Mouse (Mus musculus): ENCODE data around the gene Gys1. TPM values are rescaled to one million over a fixed set of nuclear protein-coding genes. Genes with fewer than 3 reads are reported as not detected.
A peak's percentile ranks its signal among the peaks of the same experiment; 100 is the strongest.
"Not testable (repeated sequence)": the region's sequence is repeated elsewhere in the genome, so short reads cannot be mapped to it uniquely, and the experiment has no call there.

Gene Gys1
- total RNA-seq, 4 experiments from 2014 or later = 106 to 122 (median 112) TPM

DNA sequence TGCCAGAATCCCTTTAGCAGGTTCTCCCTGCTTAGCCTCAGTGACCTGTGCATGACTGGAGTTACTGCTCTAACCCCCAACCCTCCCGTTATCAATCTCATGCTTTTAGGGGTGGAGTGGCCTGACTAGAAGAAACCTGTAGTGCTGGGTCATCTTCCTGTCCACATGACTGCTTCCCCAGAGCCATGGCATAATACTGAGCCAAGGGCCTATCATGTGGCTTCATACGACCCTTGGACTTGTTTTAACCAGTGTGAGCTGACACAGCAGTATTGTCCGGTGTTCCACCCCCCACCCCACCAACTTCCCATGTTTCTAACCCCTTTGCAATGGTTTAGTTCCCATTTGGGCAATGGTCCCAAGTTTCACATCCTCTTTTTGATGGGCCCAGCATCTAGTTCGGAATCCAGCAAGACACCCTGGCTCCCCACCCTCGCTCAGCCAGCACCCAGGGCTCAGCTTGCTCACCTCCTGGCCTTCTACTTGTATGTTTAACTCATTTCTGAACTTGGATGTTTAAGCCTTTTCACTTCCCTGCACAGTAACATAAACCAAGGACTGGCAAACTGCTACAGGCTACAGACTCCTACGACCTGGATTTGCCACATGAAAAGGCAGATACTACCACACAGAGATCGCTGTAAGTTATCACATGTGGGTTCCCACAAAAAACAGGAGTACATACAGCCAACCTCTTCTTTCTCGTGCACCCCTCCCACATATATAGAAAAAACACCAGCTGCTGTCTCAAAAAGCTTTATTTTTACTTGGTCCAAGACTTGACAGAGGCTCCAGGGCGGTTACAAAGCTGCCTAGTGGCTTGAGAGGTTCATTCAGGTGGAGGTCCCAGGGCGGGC lies 22.8 kb downstream of the Gys1 start:
- DNase-seq (ENCODE audit: low spot score) = peak; percentile 55

- DNase-seq (ENCODE audit: low spot score) = peak; percentile 84
Observed at GRCm38 (mm10) chr7:45458748-45459563, 24.3 kb downstream of the Gys1 start.

GRCm38 (mm10) chr7:45459564-45460140 lies 25.0 kb downstream of the Gys1 start, which contains the start of gene Ftl1:
Gene Ftl1 (minus strand): TSS chr7:45459884.
- peak; percentile 98 for DNase-seq (ENCODE audit: low spot score)

GRCm38 (mm10) chr7:45460377-45460776 lies 25.7 kb downstream of the Gys1 start:
- DNase-seq (ENCODE audit: low spot score) = no peak

GRCm38 (mm10) chr7:45460860-45461314 lies 26.2 kb downstream of the Gys1 start:
- DNase-seq (ENCODE audit: low spot score) = peak; percentile 68

DNA sequence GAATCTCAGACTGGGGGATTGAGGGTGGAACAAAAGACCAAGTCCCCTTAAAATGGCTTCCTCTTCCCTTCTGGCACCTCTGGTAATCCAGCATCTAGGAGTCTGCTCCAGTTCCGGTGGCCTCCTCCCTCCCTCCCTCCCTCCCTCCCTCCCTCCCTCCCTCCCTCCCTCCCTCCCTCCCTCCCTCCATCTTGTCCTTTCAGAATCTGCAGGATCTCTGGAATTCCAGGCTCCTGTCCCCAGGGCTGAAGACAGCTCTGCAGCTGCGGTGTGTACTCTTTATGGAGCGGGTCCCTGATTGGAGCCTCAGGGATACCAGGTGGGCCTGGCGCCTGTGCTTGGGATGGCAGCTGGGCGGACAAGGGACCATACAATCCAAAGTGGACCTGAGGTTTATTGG lies 26.7 kb downstream of the Gys1 start:
- DNase-seq (ENCODE audit: low spot score) = no peak

DNA sequence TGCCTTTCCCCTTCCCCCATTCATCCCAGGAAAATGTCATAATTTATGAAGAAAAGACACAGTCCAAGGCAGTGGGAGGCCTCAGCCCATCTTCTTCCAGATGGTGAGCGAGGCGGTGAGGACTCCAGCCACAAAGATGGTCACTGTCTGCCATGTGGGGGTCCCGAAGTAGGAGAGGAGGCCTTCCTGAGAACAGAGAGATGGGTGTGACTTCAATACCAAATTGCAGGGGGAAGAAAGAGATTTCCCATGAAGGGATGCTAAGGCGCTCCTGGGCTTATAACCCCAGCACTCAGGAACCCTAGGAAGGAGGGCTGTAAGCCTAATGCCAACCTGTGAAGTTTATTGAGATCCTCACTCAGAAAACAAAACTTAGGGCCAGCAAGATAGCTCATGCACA lies 27.1 kb downstream of the Gys1 start:
- no peak for DNase-seq (ENCODE audit: low spot score)

GRCm38 (mm10) chr7:45462325-45462724 lies 27.7 kb downstream of the Gys1 start:
- no peak for DNase-seq (ENCODE audit: low spot score)

- not testable (repeated sequence) for DNase-seq (ENCODE audit: low spot score)
Observed at GRCm38 (mm10) chr7:45462868-45463267, 28.2 kb downstream of the Gys1 start.

DNA sequence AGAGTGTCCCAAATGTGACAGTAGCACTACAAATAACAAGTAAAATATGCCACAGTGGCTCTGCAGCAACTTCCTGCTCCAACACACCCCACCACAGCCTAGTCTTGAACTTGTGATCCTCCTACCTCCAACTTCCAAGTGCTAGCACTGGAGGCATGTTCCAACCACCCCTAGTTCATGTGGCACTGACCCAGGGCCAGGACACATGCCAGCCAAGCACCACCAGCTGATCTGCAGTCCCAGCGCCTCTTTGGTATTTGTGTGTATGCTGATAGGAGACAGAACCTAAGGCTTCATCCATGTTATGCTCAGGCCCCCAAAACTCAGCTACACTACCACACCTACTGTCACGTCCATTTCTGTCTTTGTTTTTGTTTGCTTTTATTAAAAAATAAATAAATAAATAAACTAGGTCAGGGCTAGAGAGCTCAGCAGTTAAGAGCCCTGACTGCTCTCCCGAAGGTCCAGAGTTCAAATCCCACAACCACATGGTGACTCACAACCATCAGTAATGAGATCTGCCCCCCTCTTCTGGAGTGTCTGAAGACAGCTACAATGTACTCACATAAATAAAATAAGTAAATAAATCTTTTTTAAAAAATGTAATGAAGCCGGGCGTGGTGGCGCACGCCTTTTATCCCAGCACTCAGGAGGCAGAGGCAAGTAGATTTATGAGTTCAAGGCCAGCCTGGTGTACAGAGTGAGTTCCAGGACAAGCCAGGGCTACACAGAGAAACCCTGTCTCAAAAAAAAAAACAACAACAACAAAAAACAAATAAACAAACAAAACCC lies 29.5 kb downstream of the Gys1 start:
- DNase-seq (ENCODE audit: low spot score) = no peak

- DNase-seq (ENCODE audit: low spot score) = no peak
Observed at GRCm38 (mm10) chr7:45465112-45465511, 30.5 kb downstream of the Gys1 start.

GRCm38 (mm10) chr7:45465549-45465948 lies 30.9 kb downstream of the Gys1 start:
- DNase-seq (ENCODE audit: low spot score) = no peak

- DNase-seq (ENCODE audit: low spot score) = peak; percentile 95
Observed at GRCm38 (mm10) chr7:45466283-45467089, 31.8 kb downstream of the Gys1 start, which contains the start of gene Bax. Gene Bax (minus strand): TSS chr7:45466898.

GRCm38 (mm10) chr7:45467090-45467670 lies 32.5 kb downstream of the Gys1 start:
- no peak for DNase-seq (ENCODE audit: low spot score)

DNA sequence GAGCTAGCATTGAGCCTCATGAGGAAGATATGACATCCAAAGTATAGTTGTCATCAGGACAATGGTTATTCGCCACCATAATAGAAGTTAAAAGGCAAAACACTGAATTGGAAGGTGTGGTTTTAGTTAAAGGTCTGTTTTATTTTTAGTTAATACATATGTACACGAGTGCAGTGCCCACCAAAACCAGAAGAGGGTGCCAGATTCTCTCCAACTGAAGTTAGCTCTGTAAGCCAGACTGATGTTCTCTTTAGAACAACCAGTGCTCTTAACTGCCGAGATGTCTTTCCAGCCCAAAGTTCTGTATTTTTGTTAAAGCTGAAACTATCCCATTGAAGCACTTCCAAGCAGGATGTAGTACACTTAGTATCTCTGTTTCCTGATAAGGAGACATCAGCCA lies 36.2 kb downstream of the Gys1 start:
- peak; percentile 78 for DNase-seq (ENCODE audit: low spot score)

- no peak for DNase-seq (ENCODE audit: low spot score)
Observed at GRCm38 (mm10) chr7:45475291-45475969, 40.8 kb downstream of the Gys1 start.

DNA sequence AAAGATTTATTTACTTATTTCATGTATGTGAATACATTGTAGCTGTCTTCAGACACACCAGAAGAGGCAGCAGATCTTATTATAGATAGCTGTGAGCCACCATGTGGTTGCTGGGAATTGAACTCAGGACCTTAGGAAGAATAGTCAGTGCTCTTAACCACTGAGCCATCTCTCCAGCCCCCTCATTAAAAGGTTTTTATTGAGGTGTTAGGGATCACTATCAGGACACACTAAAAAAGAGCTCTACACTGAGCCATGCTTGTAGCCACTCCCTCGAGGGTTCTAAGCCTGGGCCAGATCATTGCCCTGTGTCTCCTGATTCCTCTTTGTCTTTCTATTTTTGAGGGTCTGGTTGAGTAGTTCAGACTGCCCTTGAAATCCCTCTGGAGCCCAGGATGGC lies 41.8 kb downstream of the Gys1 start:
- no peak for DNase-seq (ENCODE audit: low spot score)

GRCm38 (mm10) chr7:45477003-45477402 lies 42.4 kb downstream of the Gys1 start:
- DNase-seq (ENCODE audit: low spot score) = peak; percentile 62

DNA sequence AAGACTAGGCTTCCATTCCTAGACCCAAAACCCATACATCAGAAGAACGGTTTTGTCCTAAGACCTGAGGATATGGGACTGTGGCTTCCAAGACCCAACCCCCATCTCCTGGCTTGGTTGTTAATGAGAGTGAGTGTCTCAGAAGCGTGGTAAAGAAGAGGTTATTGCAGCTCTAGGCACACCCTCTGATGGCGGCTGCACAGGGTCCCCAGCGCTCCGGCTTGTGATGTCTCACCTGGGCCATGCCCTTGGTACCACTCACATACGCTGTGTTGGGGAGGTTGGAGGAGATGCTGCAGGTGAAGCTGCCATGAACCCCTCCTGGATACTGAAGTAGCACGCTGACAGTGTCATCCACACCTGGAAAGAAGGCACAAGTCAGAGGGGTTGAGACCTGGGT lies 44.1 kb downstream of the Gys1 start:
- no peak for DNase-seq (ENCODE audit: low spot score)

Data from heart, adult 8-10 months (tissue).